18 mouse cellular contexts compared by ENCODE assay signal in the genomic region with DNA sequence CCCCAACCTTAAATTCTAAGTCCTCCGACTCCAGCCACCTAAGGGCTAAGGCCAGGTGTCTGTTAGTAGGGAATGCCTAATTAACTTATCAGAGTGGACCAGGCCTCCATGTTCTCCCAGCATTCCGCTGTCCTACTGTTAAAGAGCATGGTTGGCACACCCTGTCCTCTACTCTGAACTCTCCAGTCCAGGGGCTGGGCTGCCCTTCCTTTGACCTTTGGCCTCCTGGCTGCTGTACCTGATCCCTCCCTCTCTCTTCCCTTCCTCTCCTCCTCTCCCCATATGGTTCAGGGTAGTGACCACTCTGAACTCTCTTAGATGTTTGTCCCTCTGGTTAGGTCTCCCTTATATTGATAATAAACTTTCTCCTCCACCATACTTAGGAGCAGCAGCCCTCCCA. TPM values are rescaled to one million over a fixed set of nuclear protein-coding genes. Genes with fewer than 3 reads are reported as not detected.
DNase-seq lines count a peak whose midpoint lies in the region; ATAC-seq and TF ChIP-seq lines count a peak whose summit lies in the region.
"Had no signal": no experiment of that assay in that cellular context is flagged by ENCODE, and none has a peak within 500 bp of the region (broad histone marks: within the 10 kb centered on the region; RNA-seq: fewer than 3 reads in every experiment).

No protein-coding gene starts in this region.

- TF ChIP-seq POLR2A in small intestine, adult 2 months (IDR thresholded peaks at IDR 0.05; ENCODE audit: low read depth, low read length), result no peak

- no peaks in the 10 kb centered on the region; the same call in 1 of the 2 replicates for H3K36me3 ChIP-seq in kidney, embryonic 15.5 days
- peaks cover 1% of the 10 kb centered on the region; the same call in 1 of the 2 replicates for H3K36me3 ChIP-seq in small intestine, adult 2 months (ENCODE audit: control insufficient read depth, insufficient read depth, low read length)
- no peaks in the 10 kb centered on the region for H3K36me3 ChIP-seq in forebrain, embryonic 11.5 days (ENCODE audit: control insufficient read depth, insufficient read depth, low read length)
- H3K36me3 ChIP-seq: hindbrain, embryonic 12.5 days; midbrain, embryonic 12.5 days had no signal

- TF ChIP-seq CTCF in small intestine, adult 2 months (IDR thresholded peaks at IDR 0.05; ENCODE audit: extremely low read depth, insufficient read length, insufficient replicate concordance, low read depth, low read length), result no peak

- H3K27me3 ChIP-seq in kidney, embryonic 15.5 days, result no peaks in the 10 kb centered on the region
- H3K27me3 ChIP-seq in small intestine, adult 2 months (ENCODE audit: control insufficient read depth, insufficient read depth, low read length), result no peaks in the 10 kb centered on the region
- no peaks in the 10 kb centered on the region for H3K27me3 ChIP-seq in forebrain, embryonic 11.5 days (ENCODE audit: control insufficient read depth, insufficient read depth, low read length)
- H3K27me3 ChIP-seq: CH12.LX; hindbrain, embryonic 12.5 days; limb, embryonic 13.5 days; midbrain, embryonic 12.5 days; Patski had no signal

- DNase-seq in embryo, embryonic 10 days (ENCODE audit: low spot score), result peak; percentile 22
- no peak for DNase-seq in embryo, embryonic 11 days
- peak; percentile 21 for DNase-seq in kidney, adult 11 months
- DNase-seq in liver, result peak; percentile 29
- DNase-seq in forebrain, embryonic 11.5 days (ENCODE audit: low spot score), result no peak
- DNase-seq in frontal cortex, postnatal 14 days (ENCODE audit: low spot score in 2 of 2), result no peak
- DNase-seq: cerebellum, adult 11 months; thymus, postnatal 36 days had no signal

- no peak overlapping the region for H3K9ac ChIP-seq in kidney, embryonic 15.5 days
- no peak overlapping the region for H3K9ac ChIP-seq in forebrain, embryonic 11.5 days (ENCODE audit: low read length)
- H3K9ac ChIP-seq: hindbrain, embryonic 12.5 days; limb, embryonic 13.5 days; midbrain, embryonic 12.5 days had no signal

- WGBS in kidney, embryonic 15.5 days, result 90% methylated on average over 2 of the region's 2 CpGs
- 43% methylated on average over 2 of the region's 2 CpGs for WGBS in small intestine, adult 2 months
- 95% methylated on average over 2 of the region's 2 CpGs for WGBS in forebrain, embryonic 11.5 days

- no peak overlapping the region for H3K27ac ChIP-seq in kidney, embryonic 15.5 days
- peak overlapping the region; percentile 37 for H3K27ac ChIP-seq in small intestine, adult 2 months (ENCODE audit: insufficient read depth, low read depth, low read length)
- no peak overlapping the region for H3K27ac ChIP-seq in forebrain, embryonic 11.5 days (ENCODE audit: low read depth, low read length)

- H3K4me2 ChIP-seq in kidney, embryonic 15.5 days, result no peak overlapping the region
- no peak overlapping the region for H3K4me2 ChIP-seq in forebrain, embryonic 11.5 days (ENCODE audit: low read depth, low read length, severe bottlenecking)
- H3K4me2 ChIP-seq: hindbrain, embryonic 12.5 days; limb, embryonic 13.5 days; midbrain, embryonic 12.5 days had no signal

- peaks cover 28% of the 10 kb centered on the region for H3K4me1 ChIP-seq in kidney, embryonic 15.5 days
- H3K4me1 ChIP-seq in small intestine, adult 2 months (ENCODE audit: control insufficient read depth, insufficient read depth, insufficient read length, low read length), result peaks cover 16% of the 10 kb centered on the region; the same call in 1 of the 2 replicates
- peaks cover 10% of the 10 kb centered on the region; the same call in 1 of the 2 replicates for H3K4me1 ChIP-seq in forebrain, embryonic 11.5 days (replicated peaks; ENCODE audit: control insufficient read depth, insufficient read depth, low read length)

- no peaks in the 10 kb centered on the region for H3K9me3 ChIP-seq in kidney, embryonic 15.5 days (replicated peaks)
- no peaks in the 10 kb centered on the region for H3K9me3 ChIP-seq in forebrain, embryonic 11.5 days (ENCODE audit: control insufficient read depth, low read length)
- H3K9me3 ChIP-seq: hindbrain, embryonic 12.5 days; limb, embryonic 13.5 days; midbrain, embryonic 12.5 days had no signal

- no peak overlapping the region for H3K4me3 ChIP-seq in kidney, embryonic 15.5 days (replicated peaks)
- no peak overlapping the region for H3K4me3 ChIP-seq in small intestine, adult 2 months (ENCODE audit: low read depth, low read length)
- no peak overlapping the region for H3K4me3 ChIP-seq in forebrain, embryonic 11.5 days (ENCODE audit: low read depth, low read length)
- H3K4me3 ChIP-seq: erythroblast, embryonic 14.5 days; hindbrain, embryonic 12.5 days; limb, embryonic 13.5 days; midbrain, embryonic 12.5 days had no signal

- ATAC-seq in kidney, embryonic 15.5 days (replicated peaks; ENCODE audit: low FRiP score), result no peak; the same call in 1 of the 2 replicates
- ATAC-seq in forebrain, embryonic 11.5 days (replicated peaks; ENCODE audit: low FRiP score), result no peak
- ATAC-seq: Patski had no signal

RNA-seq across cellular contexts. Expression of a gene that starts 45.7 kb away (rescaled TPM):
- 34.7 and 35.9 TPM in 2 replicates for polyA plus RNA-seq in kidney, embryonic 15.5 days (2015; fragmentation: Nextera tagmentation; extraction: Ambion mirVana)
- 42.6 and 103 TPM in 2 replicates for polyA plus RNA-seq in small intestine, adult 2 months (2012; rRNA removed)
- 34.7 and 44.6 TPM in 2 replicates for polyA plus RNA-seq in forebrain, embryonic 11.5 days (2014; fragmentation: Nextera tagmentation; extraction: Ambion mirVana)

RNA-seq across cellular contexts. Expression of a gene that starts 55.6 kb away (rescaled TPM):
- 0.19 and 0.45 TPM in 2 replicates for polyA plus RNA-seq in kidney, embryonic 15.5 days (2015; fragmentation: Nextera tagmentation; extraction: Ambion mirVana)
- 0.09 TPM in 1 of 2 replicates, not detected in the other for polyA plus RNA-seq in small intestine, adult 2 months (2012; rRNA removed)
- polyA plus RNA-seq in forebrain, embryonic 11.5 days (2014; fragmentation: Nextera tagmentation; extraction: Ambion mirVana), result not detected in 2 replicates
- polyA plus RNA-seq: erythroblast, embryonic 14.5 days; frontal cortex, adult 2 months; gonadal fat pad, adult 2 months; hindbrain, embryonic 12.5 days; limb, embryonic 13.5 days; midbrain, embryonic 12.5 days; Patski had no signal

Comparison
In these comparisons a context has a peak if more than half of its experiments do, and no peak if none do; other contexts are left out.
1. DNase-seq: peak in embryo, embryonic 10 days (single experiment), kidney, adult 11 months (single experiment) and liver (single experiment); none in embryo, embryonic 11 days (single experiment), forebrain, embryonic 11.5 days (single experiment) and frontal cortex, postnatal 14 days (0 of 2).